Mouse (Mus musculus) brain, embryonic 14.5 days (tissue): Measurements from ENCODE around the gene Dlg4.

Experiments used
- CTCF ChIP-seq: fragments of 200-500 bp; IDR thresholded peaks from 2 replicates; pipeline ENCODE4 v1.5.1; 2012; ENCODE audit warnings: inconsistent platforms, mild to moderate bottlenecking, moderate library complexity, borderline replicate concordance; ENCODE audit not compliant: insufficient read depth, insufficient read length; ENCODE audit errors: extremely low read depth
- POLR2A ChIP-seq: fragments of 200-500 bp; IDR thresholded peaks from 2 replicates; pipeline ENCODE4 v1.6.1; 2012; ENCODE audit warnings: mild to moderate bottlenecking, inconsistent platforms, borderline replicate concordance; ENCODE audit not compliant: poor library complexity, insufficient read depth, insufficient read length, severe bottlenecking; ENCODE audit errors: extremely low read depth

- no peak for TF ChIP-seq POLR2A
- TF ChIP-seq CTCF: no peak
These were observed 3.3 kb upstream of the Dlg4 start for GRCm38 (mm10) chr11:70013408-70013807.
